ENCODE assay signal across 8 mouse cellular contexts in the genomic region with DNA sequence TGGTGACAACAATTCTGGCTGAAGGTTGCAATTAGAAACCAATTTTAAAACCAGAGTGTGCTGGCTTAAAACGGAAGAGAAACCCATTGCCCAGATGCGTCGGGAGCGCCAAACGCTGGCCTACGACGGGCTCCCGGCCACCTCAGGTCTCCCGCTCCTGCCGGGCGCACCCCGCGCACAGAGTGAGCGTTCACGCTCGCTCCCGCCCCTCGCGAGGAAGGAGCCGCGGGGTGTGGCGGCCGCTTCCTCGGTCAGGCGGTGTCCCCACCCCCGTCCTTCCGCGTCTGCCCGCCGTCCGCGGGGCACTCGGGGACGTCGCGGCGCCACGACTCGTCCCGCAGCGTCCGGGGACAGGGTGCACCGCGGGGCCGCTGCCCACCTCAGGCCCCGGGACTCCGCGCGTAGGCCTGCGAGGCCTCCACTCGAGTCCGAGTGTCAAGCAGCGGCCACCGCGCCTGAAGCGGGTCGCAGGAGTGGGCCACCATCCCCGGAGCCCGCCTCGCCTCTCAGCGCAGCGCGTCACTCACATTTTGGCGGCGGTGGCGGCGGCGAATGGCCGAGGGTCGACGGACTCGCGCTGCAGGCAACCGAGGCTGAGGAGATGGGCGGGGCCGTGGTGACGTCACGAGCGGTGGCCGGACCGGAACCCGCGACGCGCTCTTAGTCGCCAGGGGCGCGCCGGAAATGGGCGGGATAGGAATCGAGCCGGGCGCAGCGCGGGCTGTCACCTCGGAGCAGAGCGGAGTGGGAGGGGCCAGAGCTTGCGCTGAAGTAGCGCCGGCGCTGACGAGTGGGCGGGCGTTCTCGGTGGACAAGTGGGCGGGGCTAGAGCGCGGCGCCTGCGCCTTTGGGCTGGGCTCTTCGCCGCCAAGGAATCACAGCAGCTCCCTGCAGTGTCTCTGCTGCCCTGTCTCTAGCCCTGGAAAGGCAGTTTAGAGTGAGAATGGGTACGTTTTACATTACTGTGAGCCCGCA. TPM values are rescaled to one million over a fixed set of nuclear protein-coding genes. Genes with fewer than 3 reads are reported as not detected.
DNase-seq lines count a peak whose midpoint lies in the region; ATAC-seq lines count a peak whose summit lies in the region.

TSS of gene Vamp3 (minus strand) at position 617 of the 975 bp plus-strand sequence.

- peak within 1 kb of the TSS; percentile 93 for H3K9ac ChIP-seq in intestine, embryonic 14.5 days (ENCODE audit: low read length)

- peak within 1 kb of the TSS; percentile 92 for H3K27ac ChIP-seq in intestine, embryonic 14.5 days (ENCODE audit: low read depth)

- ATAC-seq in intestine, embryonic 14.5 days (replicated peaks; ENCODE audit: low FRiP score, low TSS enrichment, low read depth), result peak; percentile 98

- peak within 1 kb of the TSS; percentile 60 for H3K4me2 ChIP-seq in intestine, embryonic 14.5 days (ENCODE audit: low read length)

- DNase-seq in adrenal gland, adult 18-20 months (ENCODE audit: low spot score in 2 of 2), result peak; percentile 98 to 99
- peak; percentile 100 for DNase-seq in embryo, embryonic 11 days
- DNase-seq in gastrocnemius, postnatal 25 days, result peak; percentile 98
- peak; percentile 99 for DNase-seq in intestine, embryonic 14.5 days (ENCODE audit: low spot score)
- DNase-seq in left cerebral cortex, postnatal 14 days (ENCODE audit: low spot score in 2 of 2), result peak; percentile 99
- DNase-seq in mesoderm, embryonic 11.5 days (ENCODE audit: low read depth, low spot score), result peak; percentile 100
- DNase-seq in right cerebral cortex, postnatal 36 days (ENCODE audit: low spot score in 2 of 2), result peak; percentile 98
- DNase-seq in yolk sac, embryonic 10.5 days (ENCODE audit: low spot score), result peak; percentile 98

- no peaks in the 10 kb centered on the region for H3K4me1 ChIP-seq in intestine, embryonic 14.5 days (replicated peaks; ENCODE audit: control insufficient read depth, insufficient read depth, low read length)

- no peaks in the 10 kb centered on the region for H3K27me3 ChIP-seq in intestine, embryonic 14.5 days (replicated peaks; ENCODE audit: control insufficient read depth, insufficient read depth, low read length)

- peaks cover 10% of the 10 kb centered on the region; the same call in 1 of the 2 replicates for H3K9me3 ChIP-seq in intestine, embryonic 14.5 days (ENCODE audit: control insufficient read depth, low read length)

- under 1% methylated on average over 108 of the region's 114 CpGs for WGBS in intestine, embryonic 14.5 days

- peak within 1 kb of the TSS; percentile 88 for H3K4me3 ChIP-seq in intestine, embryonic 14.5 days (ENCODE audit: low read depth, low read length)

- intact Hi-C loops in left cerebral cortex, postnatal 14 days (cut with DNase I), result no loop called here

- H3K36me3 ChIP-seq in intestine, embryonic 14.5 days (ENCODE audit: control insufficient read depth, insufficient read depth, low read length), result peaks cover 15% of the 10 kb centered on the region

RNA-seq across cellular contexts. Expression of gene Vamp3, which starts in this region (rescaled TPM):
- total RNA-seq in adrenal gland, adult 18-20 months (2021), result 10 to 100 TPM; 60.4 to 72.5 TPM
- 10 to 100 TPM; 49.0 to 54.0 TPM for total RNA-seq in gastrocnemius, postnatal 25 days (2021)
- 71.5 and 90.5 TPM in 2 replicates for polyA plus RNA-seq in intestine, embryonic 14.5 days (2014; fragmentation: Nextera tagmentation; extraction: Ambion mirVana)
- total RNA-seq in left cerebral cortex, postnatal 14 days (2021), result 10 to 100 TPM; 31.7 to 33.6 TPM

Comparison
In these comparisons a context has a peak if more than half of its experiments do, and no peak if none do; other contexts are left out.
1. Peak in every context shown above with its lines: DNase-seq, ATAC-seq, H3K4me3 ChIP-seq and H3K27ac ChIP-seq.